Mouse (Mus musculus) urinary bladder, adult 18-20 months (tissue): ENCODE measurements around the gene Adamts3.

Source experiments
- DNase-seq, 2 experiments: peaks; one replicate each; pipeline ENCODE4 v3.0.0; 2022; ENCODE audit warnings: low spot score in 2 of 2, mixed read lengths in 2 of 2

Gene Adamts3

GRCm38 (mm10) chr5:89711116-89711859, 171.8 kb downstream of the Adamts3 start:
- DNase-seq = no peak

GRCm38 (mm10) chr5:89709459-89709858, 173.7 kb downstream of the Adamts3 start:
- no peak for DNase-seq

GRCm38 (mm10) chr5:89704264-89704663, 178.9 kb downstream of the Adamts3 start:
- DNase-seq = peak in 1 of 2 experiments; percentile 8

- DNase-seq = no peak
These were observed 181.7 kb downstream of the Adamts3 start for GRCm38 (mm10) chr5:89701241-89702007.

GRCm38 (mm10) chr5:89687826-89688225, 195.3 kb downstream of the Adamts3 start:
- no peak for DNase-seq

GRCm38 (mm10) chr5:89679871-89680536, 203.1 kb downstream of the Adamts3 start:
- peak in 1 of 2 experiments; percentile 9 for DNase-seq

- DNase-seq = no peak
These were observed 205.0 kb downstream of the Adamts3 start for GRCm38 (mm10) chr5:89678148-89678547.

GRCm38 (mm10) chr5:89674066-89674848, 208.9 kb downstream of the Adamts3 start:
- no peak for DNase-seq

- DNase-seq = no peak
These were observed 210.2 kb downstream of the Adamts3 start for GRCm38 (mm10) chr5:89672950-89673349.

- no peak for DNase-seq
These were observed 228.8 kb downstream of the Adamts3 start for GRCm38 (mm10) chr5:89654327-89654726.

- DNase-seq = peak in 1 of 2 experiments; percentile 8
These were observed 229.3 kb downstream of the Adamts3 start for GRCm38 (mm10) chr5:89653862-89654261.

- DNase-seq = no peak
These were observed 236.2 kb downstream of the Adamts3 start for GRCm38 (mm10) chr5:89646940-89647339.

- no peak for DNase-seq
These were observed 247.7 kb downstream of the Adamts3 start for GRCm38 (mm10) chr5:89635434-89635833.

- DNase-seq = no peak
These were observed 251.5 kb downstream of the Adamts3 start for GRCm38 (mm10) chr5:89631599-89631998.
